Mouse (Mus musculus) ES-E14 (cell line): ENCODE data around the gene Def8. TPM values are rescaled to one million over a fixed set of nuclear protein-coding genes. Genes with fewer than 3 reads are reported as not detected.

Source experiments
- DNase-seq: peaks from one replicate; pipeline ENCODE4 v3.0.0-alpha.2; 2013; ENCODE audit warnings: low read depth, low spot score
- H3K27ac ChIP-seq: 2 replicates; pipeline ENCODE4 v1.5.1; 2012; ENCODE audit warnings: low read depth, mild to moderate bottlenecking, low read length, moderate library complexity, mixed read lengths; ENCODE audit not compliant: poor library complexity, insufficient read depth, severe bottlenecking
- H3K36me3 ChIP-seq: 2 replicates; pipeline ENCODE4 v1.6.1; 2012; ENCODE audit warnings: mild to moderate bottlenecking, low read length, moderate library complexity, mixed read lengths; ENCODE audit not compliant: control insufficient read depth, poor library complexity, insufficient read depth, severe bottlenecking
- H3K4me1 ChIP-seq, 2 experiments: fragments of 150-350 bp in 1 of 2; sonication (generic) in 1 of 2; 2 replicates each; pipeline ENCODE4 v1.6.1; 2012; ENCODE audit warnings: low read length in 2 of 2, mild to moderate bottlenecking in 1 of 2, mixed read lengths in 1 of 2; ENCODE audit not compliant: control insufficient read depth in 2 of 2, insufficient read depth in 2 of 2, poor library complexity in 1 of 2
- H3K4me3 ChIP-seq, 2 experiments: fragments of 150-350 bp in 1 of 2; sonication (generic) in 1 of 2; 2 replicates each; pipeline ENCODE4 v1.5.1; 2012; ENCODE audit warnings: low read length in 2 of 2, low read depth in 1 of 2, mild to moderate bottlenecking in 1 of 2, mixed read lengths in 1 of 2; ENCODE audit not compliant: insufficient read depth in 1 of 2, poor library complexity in 1 of 2, severe bottlenecking in 1 of 2
- H3K9ac ChIP-seq: 2 replicates; pipeline ENCODE4 v1.6.1; 2012; ENCODE audit warnings: low read depth, mild to moderate bottlenecking, low read length, mixed read lengths; ENCODE audit not compliant: poor library complexity, insufficient read depth, severe bottlenecking
- H3K9me3 ChIP-seq: fragments of 150-350 bp; sonication (generic); 2 replicates; pipeline ENCODE4 v1.6.1; 2012; ENCODE audit warnings: low read depth, mild to moderate bottlenecking, low read length; ENCODE audit not compliant: control insufficient read depth, insufficient read depth
- CHD2 ChIP-seq: IDR thresholded peaks from 2 replicates; pipeline ENCODE4 v1.6.1; 2014; ENCODE audit warnings: mild to moderate bottlenecking, low read depth, low read length, inconsistent platforms
- HCFC1 ChIP-seq: IDR thresholded peaks from 2 replicates; pipeline ENCODE4 v1.6.1; 2012; ENCODE audit warnings: low read length, inconsistent platforms, borderline replicate concordance; ENCODE audit not compliant: insufficient read depth
- MAFK ChIP-seq: IDR thresholded peaks from 2 replicates; pipeline ENCODE4 v1.6.1; 2014; ENCODE audit warnings: mild to moderate bottlenecking, low read depth, low read length, inconsistent platforms; ENCODE audit not compliant: insufficient read depth
- ZC3H11A ChIP-seq: IDR thresholded peaks from 2 replicates; pipeline ENCODE4 v1.6.1; 2012; ENCODE audit warnings: low read depth, mild to moderate bottlenecking, inconsistent platforms, low read length, borderline replicate concordance
- ZNF384 ChIP-seq: IDR thresholded peaks from 2 replicates; pipeline ENCODE4 v1.6.1; 2012; ENCODE audit warnings: low read depth, low read length, inconsistent platforms
- in situ Hi-C, 2 experiments: fragments of 600-800 bp; cut with MboI; formaldehyde crosslinking; loops; one replicate each; pipeline ENCODE4 v1.15.1; 2025; ENCODE audit warnings: low sequenced_read_pairs in 2 of 2, inconsistent platforms in 1 of 2; ENCODE audit not compliant: unreplicated experiment in 2 of 2
- total RNA-seq: library from RNA; depleted of rRNA; stranded (reverse); fragments of 300-350 nt; gene quantifications from 2 replicates; pipeline ENCODE4 v1.2.3, GENCODE M21; 2012; rRNA removed

Gene Def8
- total RNA-seq = 34.3 and 42.5 TPM in 2 replicates

DNA sequence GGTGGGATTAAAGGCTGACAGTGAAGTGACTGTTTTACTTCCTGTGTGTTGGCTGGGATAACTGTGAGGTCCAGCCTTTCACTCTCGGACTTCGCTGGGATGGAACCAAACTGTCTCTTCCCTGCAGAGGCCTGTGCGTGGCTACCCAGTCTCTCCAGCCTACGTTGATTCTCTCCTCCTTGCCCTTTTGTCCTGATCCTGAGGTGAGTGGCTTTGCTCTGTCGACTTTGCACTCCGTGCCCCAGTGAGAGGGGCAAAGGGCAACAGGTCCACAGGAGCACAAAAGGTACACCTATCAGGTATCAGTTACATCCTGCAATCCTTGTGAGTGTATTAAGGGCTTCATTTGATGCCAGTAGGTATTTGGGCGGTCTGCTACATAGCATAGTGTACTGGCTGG lies at the start of gene Def8:
Gene Def8 (plus strand): TSS at position 87 of the 400 bp plus-strand sequence.
- Histone ChIP-seq H3K4me1 (peaks cover 0 to 4% of the 10 kb centered on the region in 2 experiments; a peak in 1 of 4 replicates), H3K4me3 (0 out of 4 replicates have a peak within 1 kb of the TSS, but pooled peaks of 1 of the 2 experiments have one; percentile 2), H3K36me3 (peaks cover 22% of the 10 kb centered on the region), H3K9me3 (no peaks in the 10 kb centered on the region), H3K9ac (no peak within 1 kb of the TSS), H3K27ac (no peak within 1 kb of the TSS; the same call in 1 of the 2 replicates)
- in situ Hi-C loops = no loop called here
- no peak for DNase-seq
- TF ChIP-seq ZC3H11A = no peak
- TF ChIP-seq ZNF384 = no peak
- no peak for TF ChIP-seq CHD2
- TF ChIP-seq MAFK = no peak
- no peak for TF ChIP-seq HCFC1

- in situ Hi-C loops = no loop called here
- Histone ChIP-seq H3K36me3 (peaks cover 4% of the 10 kb centered on the region; the same call in 1 of the 2 replicates), H3K9ac (peak overlapping the region; percentile 88), H3K27ac (peak overlapping the region; percentile 84), H3K4me1 (peaks cover 3 to 27% of the 10 kb centered on the region in 2 experiments; a peak in 2 of 4 replicates), H3K9me3 (no peaks in the 10 kb centered on the region), H3K4me3 (peak overlapping the region; percentile 72 to 86)
- DNase-seq = peak; percentile 95
- TF ChIP-seq CHD2 (0 out of 2 replicates have a peak, but pooled peaks have one; percentile 19), ZNF384 (no peak)
Measured at GRCm38 (mm10) chr8:123374239-123374578, 49.1 kb upstream of the Def8 start.

DNA sequence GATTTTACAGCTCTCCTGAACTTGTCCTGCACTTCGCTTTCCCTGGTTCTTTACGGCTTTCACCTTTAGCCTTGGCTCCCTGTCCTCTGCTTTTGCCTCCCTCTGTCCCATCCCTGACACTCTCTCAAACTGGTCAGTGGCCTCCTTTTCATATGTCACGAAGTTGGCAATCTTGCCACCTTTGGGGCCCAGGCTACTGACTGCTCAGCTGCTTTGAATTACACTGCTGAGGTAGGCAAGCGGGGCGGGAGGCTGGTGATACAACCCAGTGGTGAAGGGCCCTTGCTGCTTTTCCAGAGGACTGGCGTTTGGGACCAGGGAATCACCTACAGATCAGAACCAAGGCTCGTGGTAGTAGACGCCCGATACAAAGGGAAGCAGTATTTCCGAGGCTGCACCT lies 47.6 kb upstream of the Def8 start:
- no peak overlapping the region; a peak in 1 of 4 replicates for H3K4me3 ChIP-seq
- H3K4me1 ChIP-seq = peaks cover 3 to 27% of the 10 kb centered on the region in 2 experiments; a peak in 2 of 4 replicates
- in situ Hi-C loops = no loop called here
- H3K36me3 ChIP-seq = peaks cover 4% of the 10 kb centered on the region; the same call in 1 of the 2 replicates
- TF ChIP-seq ZNF384 = no peak
- no peak for TF ChIP-seq MAFK
- H3K9me3 ChIP-seq = no peaks in the 10 kb centered on the region
- peak overlapping the region; percentile 12; the same call in 1 of the 2 replicates for H3K9ac ChIP-seq
- DNase-seq = no peak
- 0 out of 2 replicates have a peak overlapping the region, but pooled peaks have one; percentile 6 for H3K27ac ChIP-seq

- no peak overlapping the region; a peak in 1 of 4 replicates for H3K4me3 ChIP-seq
- peak overlapping the region; percentile 18 for H3K27ac ChIP-seq
- TF ChIP-seq CHD2 (no peak), HCFC1 (no peak), ZNF384 (no peak), ZC3H11A (no peak), MAFK (no peak)
- peak overlapping the region; percentile 55 for H3K9ac ChIP-seq
- no peaks in the 10 kb centered on the region for H3K9me3 ChIP-seq
- in situ Hi-C loops = no loop called here
- H3K4me1 ChIP-seq = peaks cover 3 to 27% of the 10 kb centered on the region in 2 experiments; a peak in 2 of 4 replicates
- DNase-seq = no peak
- H3K36me3 ChIP-seq = peaks cover 4% of the 10 kb centered on the region; the same call in 1 of the 2 replicates
Measured at GRCm38 (mm10) chr8:123376106-123376505, 47.2 kb upstream of the Def8 start.

DNA sequence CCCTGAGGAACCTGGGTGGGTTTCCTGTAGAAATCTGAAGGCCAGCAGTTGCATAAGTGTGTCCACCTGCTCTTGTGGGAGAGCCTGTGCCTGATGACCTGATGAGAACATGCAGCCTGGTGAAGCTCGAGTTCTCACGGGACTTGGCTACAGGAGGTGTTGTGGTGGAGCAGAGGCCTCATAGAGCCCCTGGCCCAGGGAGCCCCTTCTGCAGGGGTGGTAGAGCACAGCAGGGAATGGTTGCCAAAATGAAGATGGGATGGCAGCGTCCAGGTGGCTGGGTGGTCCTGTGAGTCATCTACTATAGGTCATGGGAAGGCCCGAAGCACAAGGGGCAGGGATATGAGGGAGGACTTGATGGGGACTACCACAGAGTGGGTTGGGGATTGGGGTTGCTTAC lies 41.6 kb upstream of the Def8 start:
- in situ Hi-C loops = no loop called here
- Histone ChIP-seq H3K27ac (no peak overlapping the region), H3K36me3 (peaks cover 35% of the 10 kb centered on the region), H3K4me1 (0 out of 4 replicates have a peak, but pooled peaks cover 0 to under 1% of the 10 kb centered on the region in 2 experiments), H3K4me3 (no peak overlapping the region), H3K9ac (no peak overlapping the region), H3K9me3 (no peaks in the 10 kb centered on the region)
- no peak for TF ChIP-seq ZNF384
- no peak for TF ChIP-seq MAFK
- TF ChIP-seq CHD2 = no peak
- DNase-seq = no peak
